Mouse (Mus musculus): Measurements from ENCODE around the gene Gm20431. TPM values are rescaled to one million over a fixed set of nuclear protein-coding genes. Genes with fewer than 3 reads are reported as not detected.

Gm20431 gene
- total and polyA plus RNA-seq, 2 experiments from 2014 or later = 9.8 to 10.7 TPM

DNA sequence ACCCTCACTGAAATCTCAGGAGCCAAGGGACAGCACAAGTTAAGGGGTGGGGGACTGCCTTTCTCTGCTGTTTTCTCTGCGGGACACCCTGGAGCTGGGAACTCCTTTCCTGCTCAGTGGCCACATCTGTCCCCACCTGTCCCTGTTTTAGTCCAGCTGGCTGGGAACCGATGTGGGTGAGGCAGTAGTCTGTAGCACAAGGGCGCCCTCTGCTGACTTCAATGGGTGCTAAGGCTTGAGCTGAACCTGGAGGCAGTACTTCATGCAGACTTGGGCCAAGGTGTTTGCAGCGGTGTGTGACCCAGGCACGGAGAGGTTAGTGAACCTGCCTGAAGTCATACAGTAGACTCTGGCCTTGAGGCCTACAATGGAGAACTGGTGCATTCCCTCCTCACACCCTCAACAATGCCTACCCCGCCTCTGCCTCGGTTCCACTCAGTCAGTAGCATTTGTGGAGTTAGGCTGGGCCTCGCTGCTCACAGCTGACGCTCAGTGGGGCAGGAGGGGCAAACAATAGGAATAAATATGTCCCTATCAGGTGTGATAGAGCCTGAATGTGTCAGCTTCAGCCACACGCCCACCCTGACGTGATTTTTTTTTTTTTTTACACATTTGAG is 56.0 kb downstream of the Gm20431 start:
- no peak overlapping the region for H3K27ac ChIP-seq
- no peaks in the 10 kb centered on the region for H3K27me3 ChIP-seq (ENCODE audit: insufficient read depth, low read length)
- no peak overlapping the region for H3K4me2 ChIP-seq (ENCODE audit: low read depth, low read length)
- DNase-seq (ENCODE audit: low spot score) (peak; percentile 91), ATAC-seq (peak; percentile 75)
- no peak overlapping the region for H3K4me3 ChIP-seq (ENCODE audit: low read length)
- H3K4me1 ChIP-seq (ENCODE audit: insufficient read depth, low read length) = no peaks in the 10 kb centered on the region
- no peaks in the 10 kb centered on the region for H3K9me3 ChIP-seq (ENCODE audit: low read length)
- peaks cover 14% of the 10 kb centered on the region; the same call in 1 of the 2 replicates for H3K36me3 ChIP-seq (ENCODE audit: insufficient read depth, low read length)
- WGBS = 32% methylated on average over 11 of the region's 11 CpGs
- H3K9ac ChIP-seq (replicated peaks; ENCODE audit: low read length) = no peak overlapping the region
- peak; percentile 97 for TF ChIP-seq CTCF (IDR thresholded peaks at IDR 0.05; ENCODE audit: low read depth)

DNA sequence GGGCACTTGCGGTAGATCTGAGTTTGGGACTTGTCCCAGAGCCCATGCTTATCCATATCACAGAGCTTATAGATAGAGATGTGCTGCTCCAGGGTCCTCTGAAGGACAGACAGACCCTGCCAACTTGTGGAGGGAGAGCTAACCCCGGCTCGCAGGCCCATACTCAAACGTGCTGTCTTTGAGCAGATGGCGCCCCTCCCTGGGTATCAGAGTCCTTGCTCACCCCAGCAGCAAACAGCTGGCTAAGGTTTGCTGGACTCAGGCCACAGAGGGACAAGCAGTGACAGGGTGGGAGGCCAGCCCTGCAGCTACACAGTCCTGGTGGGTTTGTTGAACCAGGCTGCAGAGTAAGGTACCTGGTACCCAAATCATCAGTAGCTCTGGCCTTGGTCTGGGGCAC is 58.3 kb downstream of the Gm20431 start:
- WGBS = 56% methylated on average over 5 of the region's 5 CpGs

GRCm38 (mm10) chr2:167602364-167602763 is 58.9 kb downstream of the Gm20431 start:
- no peak overlapping the region for H3K9ac ChIP-seq (replicated peaks; ENCODE audit: low read length)
- H3K27ac ChIP-seq = no peak overlapping the region
- H3K27me3 ChIP-seq (ENCODE audit: insufficient read depth, low read length) = no peaks in the 10 kb centered on the region; the same call in 1 of the 2 replicates
- no peaks in the 10 kb centered on the region for H3K4me1 ChIP-seq (ENCODE audit: insufficient read depth, low read length)
- no peak overlapping the region for H3K4me2 ChIP-seq (ENCODE audit: low read depth, low read length)
- no peak for ATAC-seq
- peaks cover 4% of the 10 kb centered on the region; the same call in 1 of the 2 replicates for H3K36me3 ChIP-seq (ENCODE audit: insufficient read depth, low read length)
- no peak for DNase-seq (ENCODE audit: low spot score)
- H3K4me3 ChIP-seq (ENCODE audit: low read length) = no peak overlapping the region
- no peaks in the 10 kb centered on the region for H3K9me3 ChIP-seq (ENCODE audit: low read length)
- 89% methylated on average over 2 of the region's 2 CpGs for WGBS
- TF ChIP-seq CTCF (IDR thresholded peaks at IDR 0.05; ENCODE audit: low read depth) = no peak

More for the DNA sequence above, 58.3 kb downstream of the Gm20431 start:
- Histone ChIP-seq H3K4me1 (ENCODE audit: insufficient read depth, low read length) (no peaks in the 10 kb centered on the region), H3K4me3 (ENCODE audit: low read length) (no peak overlapping the region), H3K4me2 (ENCODE audit: low read depth, low read length) (no peak overlapping the region), H3K27ac (no peak overlapping the region), H3K36me3 (ENCODE audit: insufficient read depth, low read length) (peaks cover 6% of the 10 kb centered on the region; the same call in 1 of the 2 replicates), H3K27me3 (ENCODE audit: insufficient read depth, low read length) (no peaks in the 10 kb centered on the region; the same call in 1 of the 2 replicates), H3K9ac (replicated peaks; ENCODE audit: low read length) (no peak overlapping the region), H3K9me3 (ENCODE audit: low read length) (no peaks in the 10 kb centered on the region)
- DNase-seq (ENCODE audit: low spot score) (no peak), ATAC-seq (no peak)
- TF ChIP-seq CTCF (IDR thresholded peaks at IDR 0.05; ENCODE audit: low read depth) = peak; percentile 32; the same call in 1 of the 2 replicates

DNA sequence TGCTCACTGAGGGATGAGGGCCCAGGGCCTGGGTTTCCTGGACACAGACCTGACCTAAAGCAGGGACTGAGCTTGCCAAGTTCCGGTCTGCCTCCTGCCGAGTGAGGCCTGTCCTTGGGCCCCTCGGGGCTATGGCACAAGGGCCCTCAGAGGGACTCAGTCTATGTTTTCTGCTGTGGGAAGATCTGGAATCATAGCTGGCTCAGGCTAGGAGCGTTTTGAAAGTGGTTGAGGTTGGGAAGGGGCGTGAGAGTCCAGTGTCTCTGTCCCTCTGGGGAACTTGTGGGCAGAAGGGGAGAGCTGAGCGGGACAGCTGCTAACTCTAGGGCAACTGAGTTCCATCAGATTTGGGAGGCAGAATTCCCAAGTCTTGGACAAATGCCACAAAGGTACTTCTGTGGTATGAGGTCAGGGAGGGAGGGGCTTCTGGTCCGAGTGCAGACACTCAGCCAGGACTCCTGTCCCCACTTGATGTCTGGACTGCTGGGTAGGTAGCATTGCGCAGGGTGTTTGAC is 60.8 kb downstream of the Gm20431 start:
- no peak for TF ChIP-seq CTCF (IDR thresholded peaks at IDR 0.05; ENCODE audit: low read depth)

DNA sequence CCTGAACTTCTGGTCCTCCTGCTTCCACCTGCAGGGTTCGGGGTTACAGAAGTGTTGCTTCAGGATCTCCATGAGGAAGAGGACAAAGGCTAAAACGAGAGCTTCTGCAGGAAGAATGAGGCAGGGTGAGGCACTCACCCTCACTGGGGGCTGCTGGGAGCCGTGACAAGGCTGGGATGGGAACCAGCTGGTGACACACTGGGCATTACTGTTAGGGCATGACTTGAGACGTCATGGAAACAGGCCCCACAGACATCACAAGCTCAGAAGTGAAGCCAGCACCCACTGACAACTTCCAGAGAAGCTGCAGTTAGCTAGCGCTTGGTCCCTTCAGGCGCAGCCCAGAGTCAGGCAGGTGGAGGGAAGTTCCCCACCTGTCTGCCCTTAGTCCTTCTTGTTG is 61.4 kb downstream of the Gm20431 start:
- Histone ChIP-seq H3K9ac (replicated peaks; ENCODE audit: low read length) (no peak overlapping the region), H3K36me3 (ENCODE audit: insufficient read depth, low read length) (no peaks in the 10 kb centered on the region), H3K4me1 (ENCODE audit: insufficient read depth, low read length) (no peaks in the 10 kb centered on the region), H3K27me3 (ENCODE audit: insufficient read depth, low read length) (no peaks in the 10 kb centered on the region; the same call in 1 of the 2 replicates), H3K4me3 (ENCODE audit: low read length) (no peak overlapping the region), H3K4me2 (ENCODE audit: low read depth, low read length) (no peak overlapping the region), H3K27ac (no peak overlapping the region), H3K9me3 (ENCODE audit: low read length) (no peaks in the 10 kb centered on the region)
- DNase-seq (ENCODE audit: low spot score) (no peak), ATAC-seq (no peak)
- WGBS = 56% methylated on average over 6 of the region's 6 CpGs
- TF ChIP-seq CTCF (IDR thresholded peaks at IDR 0.05; ENCODE audit: low read depth) = no peak

More for the DNA sequence above, 60.8 kb downstream of the Gm20431 start:
- Histone ChIP-seq H3K9ac (replicated peaks; ENCODE audit: low read length) (no peak overlapping the region), H3K27ac (no peak overlapping the region), H3K36me3 (ENCODE audit: insufficient read depth, low read length) (no peaks in the 10 kb centered on the region), H3K4me3 (ENCODE audit: low read length) (no peak overlapping the region), H3K4me2 (ENCODE audit: low read depth, low read length) (no peak overlapping the region), H3K27me3 (ENCODE audit: insufficient read depth, low read length) (no peaks in the 10 kb centered on the region; the same call in 1 of the 2 replicates), H3K4me1 (ENCODE audit: insufficient read depth, low read length) (no peaks in the 10 kb centered on the region), H3K9me3 (ENCODE audit: low read length) (no peaks in the 10 kb centered on the region)
- 73% methylated on average over 8 of the region's 8 CpGs for WGBS
- DNase-seq (ENCODE audit: low spot score) = no peak
- no peak for ATAC-seq

- Histone ChIP-seq H3K27me3 (ENCODE audit: insufficient read depth, low read length) (no peaks in the 10 kb centered on the region; the same call in 1 of the 2 replicates), H3K4me2 (ENCODE audit: low read depth, low read length) (no peak overlapping the region), H3K36me3 (ENCODE audit: insufficient read depth, low read length) (no peaks in the 10 kb centered on the region), H3K27ac (no peak overlapping the region), H3K4me3 (ENCODE audit: low read length) (no peak overlapping the region), H3K9me3 (ENCODE audit: low read length) (no peaks in the 10 kb centered on the region), H3K4me1 (ENCODE audit: insufficient read depth, low read length) (no peaks in the 10 kb centered on the region), H3K9ac (replicated peaks; ENCODE audit: low read length) (no peak overlapping the region)
- DNase-seq (ENCODE audit: low spot score) = no peak
- ATAC-seq = no peak
- TF ChIP-seq CTCF (IDR thresholded peaks at IDR 0.05; ENCODE audit: low read depth) = no peak
- 81% methylated on average over 5 of the region's 5 CpGs for WGBS
Measured at GRCm38 (mm10) chr2:167599195-167599594, 62.1 kb downstream of the Gm20431 start.
